8 mouse cellular contexts compared by ENCODE assay signal in genomic region chr2:116063819-116064293, GRCm38 (mm10). TPM values are rescaled to one million over a fixed set of nuclear protein-coding genes. Genes with fewer than 3 reads are reported as not detected.
DNase-seq lines count a peak whose midpoint lies in the region; ATAC-seq and TF ChIP-seq lines count a peak whose summit lies in the region.

No protein-coding gene starts in this region.

- no peak for TF ChIP-seq CTCF in gastrocnemius, adult 2 months (IDR thresholded peaks at IDR 0.05)
- no peak for TF ChIP-seq CTCF in ES-Bruce4 (IDR thresholded peaks at IDR 0.05; ENCODE audit: low read depth, low read length)
- TF ChIP-seq CTCF in embryonic fibroblast, embryonic 13.5 days (IDR thresholded peaks at IDR 0.05; ENCODE audit: borderline replicate concordance, insufficient read depth, low read length) = no peak

- H3K4me2 ChIP-seq in intestine, embryonic 14.5 days (ENCODE audit: low read length) = peak overlapping the region; percentile 68

- H3K27ac ChIP-seq in gastrocnemius, adult 2 months = peak overlapping the region; percentile 82
- H3K27ac ChIP-seq in ES-Bruce4 (ENCODE audit: insufficient read depth, low read length) = no peak overlapping the region
- H3K27ac ChIP-seq in embryonic fibroblast, embryonic 13.5 days (ENCODE audit: insufficient read depth, low read length) = peak overlapping the region; percentile 98
- H3K27ac ChIP-seq in intestine, embryonic 14.5 days (ENCODE audit: low read depth) = peak overlapping the region; percentile 98

- WGBS in intestine, embryonic 14.5 days = under 1% methylated on average over 37 of the region's 37 CpGs

- TF ChIP-seq POLR2A in ES-Bruce4 (IDR thresholded peaks at IDR 0.05; ENCODE audit: insufficient read depth, low read length) = no peak
- TF ChIP-seq POLR2A in embryonic fibroblast, embryonic 13.5 days (IDR thresholded peaks at IDR 0.05; ENCODE audit: low read depth, low read length) = no peak

- DNase-seq in gastrocnemius, adult 2 months = peak; percentile 34
- DNase-seq in gastrocnemius, adult 18-20 months (ENCODE audit: low spot score) = no peak
- peak; percentile 82 for DNase-seq in intestine, embryonic 14.5 days (ENCODE audit: low spot score)
- peak; percentile 32 for DNase-seq in lung, postnatal 14 days
- peak; percentile 63 for DNase-seq in yolk sac, embryonic 10.5 days (ENCODE audit: low spot score)
- no peak for DNase-seq in spleen, postnatal 36 days (ENCODE audit: low spot score in 2 of 2)

- no peak for ATAC-seq in intestine, embryonic 14.5 days (replicated peaks; ENCODE audit: low FRiP score, low TSS enrichment, low read depth)

- H3K4me1 ChIP-seq in ES-Bruce4 (ENCODE audit: control insufficient read depth, insufficient read depth, low read length) = no peaks in the 10 kb centered on the region
- no peaks in the 10 kb centered on the region; the same call in 1 of the 2 replicates for H3K4me1 ChIP-seq in embryonic fibroblast, embryonic 13.5 days (ENCODE audit: control insufficient read depth, insufficient read depth, low read length)
- H3K4me1 ChIP-seq in intestine, embryonic 14.5 days (replicated peaks; ENCODE audit: control insufficient read depth, insufficient read depth, low read length) = peaks cover 6% of the 10 kb centered on the region

- TF ChIP-seq EP300 in ES-Bruce4 (IDR thresholded peaks at IDR 0.05; ENCODE audit: insufficient read depth, low read depth, low read length) = no peak

- H3K36me3 ChIP-seq in ES-Bruce4 (ENCODE audit: control insufficient read depth, insufficient read depth, low read length, poor library complexity, severe bottlenecking) = no peaks in the 10 kb centered on the region
- peaks cover 3% of the 10 kb centered on the region; the same call in 1 of the 2 replicates for H3K36me3 ChIP-seq in intestine, embryonic 14.5 days (ENCODE audit: control insufficient read depth, insufficient read depth, low read length)

- intact Hi-C loops in gastrocnemius, adult 2 months (cut with DNase I) = no loop called here

- H3K9ac ChIP-seq in ES-Bruce4 (ENCODE audit: low read depth, poor library complexity, severe bottlenecking) = 0 out of 2 replicates have a peak overlapping the region, but pooled peaks have one; percentile 7
- peak overlapping the region; percentile 99 for H3K9ac ChIP-seq in intestine, embryonic 14.5 days (ENCODE audit: low read length)

- H3K4me3 ChIP-seq in gastrocnemius, adult 2 months = peak overlapping the region; percentile 70
- H3K4me3 ChIP-seq in ES-Bruce4 (ENCODE audit: low read depth, low read length) = peak overlapping the region; percentile 48
- peak overlapping the region; percentile 96 for H3K4me3 ChIP-seq in embryonic fibroblast, embryonic 13.5 days (ENCODE audit: insufficient read depth, low read length)
- H3K4me3 ChIP-seq in intestine, embryonic 14.5 days (ENCODE audit: low read depth, low read length) = peak overlapping the region; percentile 78

- peaks cover 51% of the 10 kb centered on the region for H3K27me3 ChIP-seq in ES-Bruce4 (ENCODE audit: control insufficient read depth, insufficient read depth, low read length, poor library complexity, severe bottlenecking)
- H3K27me3 ChIP-seq in intestine, embryonic 14.5 days (replicated peaks; ENCODE audit: control insufficient read depth, insufficient read depth, low read length) = 0 out of 2 replicates have a peak, but pooled peaks cover 2% of the 10 kb centered on the region

- H3K9me3 ChIP-seq in ES-Bruce4 (replicated peaks; ENCODE audit: control insufficient read depth, insufficient read depth, low read length, poor library complexity, severe bottlenecking) = no peaks in the 10 kb centered on the region
- no peaks in the 10 kb centered on the region for H3K9me3 ChIP-seq in intestine, embryonic 14.5 days (ENCODE audit: control insufficient read depth, low read length)

RNA-seq across cellular contexts. Expression of gene Meis2, which starts 1.8 kb away (rescaled TPM):
- total RNA-seq in gastrocnemius, adult 2 months (2021) = 1 to 10 TPM in 1 of 2 experiments, under 1 TPM in 1; 0.84 to 1.3 TPM
- total RNA-seq in gastrocnemius, adult 18-20 months (2021) = 1 to 10 TPM; 1.3 to 1.4 TPM
- polyA plus RNA-seq in ES-Bruce4 (2011; ENCODE audit: insufficient read depth, insufficient read length, low read depth, missing spikeins) = 1.5 and 2.1 TPM in 2 replicates
- polyA plus RNA-seq in embryonic fibroblast, embryonic 13.5 days (2011; ENCODE audit: insufficient read length, low read depth, missing spikeins) = 46.7 and 65.5 TPM in 2 replicates
- polyA plus RNA-seq in intestine, embryonic 14.5 days (2014; fragmentation: Nextera tagmentation; extraction: Ambion mirVana) = 67.3 and 73.2 TPM in 2 replicates

Comparison
In these comparisons a context has a peak if more than half of its experiments do, and no peak if none do; other contexts are left out.
1. DNase-seq: peak in gastrocnemius, adult 2 months (single experiment), intestine, embryonic 14.5 days (single experiment), lung, postnatal 14 days (single experiment) and yolk sac, embryonic 10.5 days (single experiment); none in gastrocnemius, adult 18-20 months (single experiment) and spleen, postnatal 36 days (0 of 2).
2. RNA of gene Meis2, which starts 1.8 kb away (polyA plus RNA-seq): 67.3 to 73.2 TPM in intestine, embryonic 14.5 days and 46.7 to 65.5 TPM in embryonic fibroblast, embryonic 13.5 days; 1.5 to 2.1 TPM in ES-Bruce4; every median in the first group is over 10 times any median in the second.
3. Peak in every context shown above with its lines, with median percentiles within 50 percentile points of each other: H3K4me3 ChIP-seq.